28 mouse cellular contexts compared by ENCODE assay signal in genomic region chr10:25876809-25877208, GRCm38 (mm10).
DNase-seq lines count a peak whose midpoint lies in the region; ATAC-seq lines count a peak whose summit lies in the region.
"Had no signal": no experiment of that assay in that cellular context is flagged by ENCODE, and none has a peak within 500 bp of the region (broad histone marks: within the 10 kb centered on the region; RNA-seq: fewer than 3 reads in every experiment).

No protein-coding gene starts in this region.

- no peak overlapping the region for H3K9ac ChIP-seq in midbrain, embryonic 11.5 days (ENCODE audit: low read length)
- no peak overlapping the region for H3K9ac ChIP-seq in midbrain, embryonic 16.5 days (ENCODE audit: low read depth, low read length)
- H3K9ac ChIP-seq: heart, embryonic 12.5 days; hindbrain, embryonic 14.5 days; limb, embryonic 12.5 days; liver, embryonic 15.5 days; lung, embryonic 14.5 days; neural tube, embryonic 13.5 days had no signal

- peaks cover 5% of the 10 kb centered on the region; the same call in 1 of the 2 replicates for H3K4me1 ChIP-seq in midbrain, embryonic 11.5 days (ENCODE audit: control insufficient read depth, insufficient read depth, low read length)
- H3K4me1 ChIP-seq in midbrain, embryonic 16.5 days (ENCODE audit: control insufficient read depth, insufficient read depth, low read length) = 0 out of 2 replicates have a peak, but pooled peaks cover 4% of the 10 kb centered on the region
- H3K4me1 ChIP-seq: heart, embryonic 12.5 days; limb, embryonic 12.5 days; liver, embryonic 15.5 days; neural tube, embryonic 13.5 days had no signal

- H3K36me3 ChIP-seq in midbrain, embryonic 11.5 days (ENCODE audit: control insufficient read depth, insufficient read depth, low read length) = no peaks in the 10 kb centered on the region
- H3K36me3 ChIP-seq in midbrain, embryonic 16.5 days (ENCODE audit: control insufficient read depth, insufficient read depth, low read length) = no peaks in the 10 kb centered on the region
- H3K36me3 ChIP-seq: heart, embryonic 12.5 days; limb, embryonic 12.5 days; liver, embryonic 15.5 days; neural tube, embryonic 13.5 days had no signal

- ATAC-seq in frontal cortex, adult (ENCODE audit: low TSS enrichment) = peak; percentile 81
- ATAC-seq in midbrain, embryonic 11.5 days (ENCODE audit: low FRiP score) = peak; percentile 79
- ATAC-seq in midbrain, embryonic 16.5 days = peak; percentile 80
- ATAC-seq: CD4-positive, CD25-positive, alpha-beta regulatory T cell, adult 4 months; forebrain, embryonic 14.5 days; intestine, postnatal 0 days had no signal

- no peak overlapping the region for H3K4me2 ChIP-seq in midbrain, embryonic 11.5 days
- no peak overlapping the region for H3K4me2 ChIP-seq in midbrain, embryonic 16.5 days (ENCODE audit: low read length)
- H3K4me2 ChIP-seq: heart, embryonic 12.5 days; hindbrain, embryonic 14.5 days; limb, embryonic 12.5 days; liver, embryonic 15.5 days; lung, embryonic 14.5 days; neural tube, embryonic 13.5 days had no signal

- no peak overlapping the region for H3K4me3 ChIP-seq in midbrain, embryonic 11.5 days (ENCODE audit: low read depth, low read length)
- H3K4me3 ChIP-seq in midbrain, embryonic 16.5 days (ENCODE audit: low read depth, low read length) = no peak overlapping the region
- H3K4me3 ChIP-seq: heart, adult 2 months; heart, embryonic 12.5 days; left cerebral cortex, adult 2 months; limb, embryonic 12.5 days; liver, embryonic 15.5 days; neural tube, embryonic 13.5 days had no signal

- WGBS in midbrain, embryonic 11.5 days = 41% methylated on average over 3 of the region's 3 CpGs
- 17% methylated on average over 3 of the region's 3 CpGs for WGBS in midbrain, embryonic 16.5 days

- H3K27ac ChIP-seq in midbrain, embryonic 11.5 days (ENCODE audit: low read depth, low read length) = no peak overlapping the region
- no peak overlapping the region for H3K27ac ChIP-seq in midbrain, embryonic 16.5 days (ENCODE audit: low read length)
- H3K27ac ChIP-seq: heart, adult 2 months; hindbrain, embryonic 14.5 days; left cerebral cortex, adult 2 months; limb, embryonic 12.5 days; liver, embryonic 15.5 days; neural tube, embryonic 13.5 days; stomach, postnatal 0 days had no signal

- no peaks in the 10 kb centered on the region for H3K9me3 ChIP-seq in midbrain, embryonic 11.5 days (ENCODE audit: control insufficient read depth, low read length)
- H3K9me3 ChIP-seq in midbrain, embryonic 16.5 days (replicated peaks; ENCODE audit: control insufficient read depth, low read length, poor library complexity, severe bottlenecking) = no peaks in the 10 kb centered on the region
- H3K9me3 ChIP-seq: heart, embryonic 12.5 days; limb, embryonic 12.5 days; liver, embryonic 15.5 days; neural tube, embryonic 13.5 days had no signal

- no peaks in the 10 kb centered on the region for H3K27me3 ChIP-seq in midbrain, embryonic 11.5 days (ENCODE audit: control insufficient read depth, insufficient read depth, low read length)
- no peaks in the 10 kb centered on the region for H3K27me3 ChIP-seq in midbrain, embryonic 16.5 days (ENCODE audit: control insufficient read depth, insufficient read depth, low read depth, low read length)
- H3K27me3 ChIP-seq: heart, embryonic 12.5 days; limb, embryonic 12.5 days; liver, embryonic 15.5 days; neural tube, embryonic 13.5 days had no signal

- DNase-seq in frontal cortex, adult 2 months (ENCODE audit: extremely low spot score in 1 of 2, low spot score in 1 of 2) = no peak
- DNase-seq in midbrain, embryonic 11.5 days (ENCODE audit: low spot score, missing footprints) = no peak
- DNase-seq in thymus, postnatal 25 days = no peak
- no peak for DNase-seq in spleen, postnatal 10 days (ENCODE audit: low spot score in 2 of 2)
- DNase-seq in cerebellum, adult 9-10 months = no peak
- DNase-seq: adrenal gland, postnatal 25 days; cerebellum, adult 9-11 months; heart, adult 2 months; heart, postnatal 4 days; kidney, adult 9 months; kidney, postnatal 14 days; lung, embryonic 14.5 days; lung, postnatal 14 days; spleen, adult 18-20 months; thymus, adult 2 months; thymus, postnatal 4 days had no signal
